Mouse (Mus musculus): ENCODE measurements at regions not wholly inside any gene's neighbourhood (a gene's known extent, or its start where the extent isn't known, plus 50 kb on each side); places are given as distances from the start of the nearest gene placed in this dataset.

GRCm38 (mm10) chr6:51119691-51120302 lies 312.7 kb upstream of the Nfe2l3 start:
- H3K9ac ChIP-seq = no peak overlapping the region
- WGBS = 59% methylated on average over 12 of the region's 12 CpGs
- H3K4me3 ChIP-seq = no peak overlapping the region
- H3K27ac ChIP-seq = no peak overlapping the region
- peaks cover 4% of the 10 kb centered on the region; the same call in 1 of the 2 replicates for H3K4me1 ChIP-seq (replicated peaks)
- no peak for ATAC-seq (replicated peaks; ENCODE audit: insufficient number of reproducible peaks, insufficient read depth, low FRiP score, low read depth)
- no peak overlapping the region for H3K4me2 ChIP-seq
- H3K36me3 ChIP-seq = no peaks in the 10 kb centered on the region
- H3K27me3 ChIP-seq = no peaks in the 10 kb centered on the region
- no peaks in the 10 kb centered on the region for H3K9me3 ChIP-seq (replicated peaks)

GRCm38 (mm10) chr6:51122941-51123340 lies 309.5 kb upstream of the Nfe2l3 start:
- ATAC-seq (replicated peaks; ENCODE audit: insufficient number of reproducible peaks, insufficient read depth, low FRiP score, low read depth) = no peak
- Histone ChIP-seq H3K36me3 (no peaks in the 10 kb centered on the region), H3K9ac (no peak overlapping the region), H3K9me3 (replicated peaks) (no peaks in the 10 kb centered on the region), H3K27ac (no peak overlapping the region), H3K4me3 (no peak overlapping the region), H3K4me1 (replicated peaks) (peaks cover 4% of the 10 kb centered on the region; the same call in 1 of the 2 replicates), H3K27me3 (no peaks in the 10 kb centered on the region), H3K4me2 (no peak overlapping the region)
- 29% methylated on average over 5 of the region's 5 CpGs for WGBS

- H3K4me1 ChIP-seq (replicated peaks) = no peaks in the 10 kb centered on the region
- no peak overlapping the region for H3K4me3 ChIP-seq
- ATAC-seq (replicated peaks; ENCODE audit: insufficient number of reproducible peaks, insufficient read depth, low FRiP score, low read depth) = no peak
- 75% methylated on average over 6 of the region's 6 CpGs for WGBS
- H3K4me2 ChIP-seq = no peak overlapping the region
- H3K27ac ChIP-seq = no peak overlapping the region
- no peaks in the 10 kb centered on the region for H3K27me3 ChIP-seq
- no peaks in the 10 kb centered on the region for H3K36me3 ChIP-seq
- H3K9ac ChIP-seq = no peak overlapping the region
- no peaks in the 10 kb centered on the region for H3K9me3 ChIP-seq (replicated peaks)
Observed at GRCm38 (mm10) chr6:51127851-51128250, 304.6 kb upstream of the Nfe2l3 start.

GRCm38 (mm10) chr6:51129096-51129495 lies 303.4 kb upstream of the Nfe2l3 start:
- Histone ChIP-seq H3K9me3 (replicated peaks) (no peaks in the 10 kb centered on the region), H3K27me3 (no peaks in the 10 kb centered on the region), H3K4me1 (replicated peaks) (no peaks in the 10 kb centered on the region), H3K4me3 (peak overlapping the region; percentile 26; the same call in 1 of the 2 replicates), H3K4me2 (peak overlapping the region; percentile 35), H3K36me3 (no peaks in the 10 kb centered on the region), H3K9ac (no peak overlapping the region), H3K27ac (no peak overlapping the region)
- WGBS = 92% methylated on average over 13 of the region's 13 CpGs
- ATAC-seq (replicated peaks; ENCODE audit: insufficient number of reproducible peaks, insufficient read depth, low FRiP score, low read depth) = no peak

- Histone ChIP-seq H3K36me3 (no peaks in the 10 kb centered on the region), H3K4me1 (replicated peaks) (no peaks in the 10 kb centered on the region), H3K4me2 (peak overlapping the region; percentile 35), H3K4me3 (peak overlapping the region; percentile 26), H3K9me3 (replicated peaks) (no peaks in the 10 kb centered on the region), H3K27ac (no peak overlapping the region), H3K9ac (no peak overlapping the region), H3K27me3 (no peaks in the 10 kb centered on the region)
- 61% methylated on average over 14 of the region's 14 CpGs for WGBS
- no peak for ATAC-seq (replicated peaks; ENCODE audit: insufficient number of reproducible peaks, insufficient read depth, low FRiP score, low read depth)
Observed at GRCm38 (mm10) chr6:51129591-51129990, 302.9 kb upstream of the Nfe2l3 start.

- 28% methylated on average over 11 of the region's 11 CpGs for WGBS
- Histone ChIP-seq H3K9ac (no peak overlapping the region), H3K4me2 (peak overlapping the region; percentile 45), H3K36me3 (no peaks in the 10 kb centered on the region), H3K27ac (no peak overlapping the region), H3K4me1 (replicated peaks) (peaks cover 4% of the 10 kb centered on the region), H3K9me3 (replicated peaks) (no peaks in the 10 kb centered on the region), H3K27me3 (no peaks in the 10 kb centered on the region), H3K4me3 (0 out of 2 replicates have a peak overlapping the region, but pooled peaks have one; percentile 7)
- no peak for ATAC-seq (replicated peaks; ENCODE audit: insufficient number of reproducible peaks, insufficient read depth, low FRiP score, low read depth)
Observed at GRCm38 (mm10) chr6:51144762-51145161, 287.7 kb upstream of the Nfe2l3 start.

- no peak overlapping the region for H3K4me3 ChIP-seq
- H3K9me3 ChIP-seq (replicated peaks) = no peaks in the 10 kb centered on the region
- H3K27me3 ChIP-seq = no peaks in the 10 kb centered on the region
- ATAC-seq (replicated peaks; ENCODE audit: insufficient number of reproducible peaks, insufficient read depth, low FRiP score, low read depth) = no peak
- no peak overlapping the region for H3K27ac ChIP-seq
- no peaks in the 10 kb centered on the region for H3K36me3 ChIP-seq
- 78% methylated on average over 4 of the region's 4 CpGs for WGBS
- H3K4me1 ChIP-seq (replicated peaks) = peaks cover 4% of the 10 kb centered on the region
- no peak overlapping the region for H3K9ac ChIP-seq
- H3K4me2 ChIP-seq = no peak overlapping the region
Observed at GRCm38 (mm10) chr6:51145863-51146262, 286.6 kb upstream of the Nfe2l3 start.

- no peak for ATAC-seq (replicated peaks; ENCODE audit: insufficient number of reproducible peaks, insufficient read depth, low FRiP score, low read depth)
- Histone ChIP-seq H3K27me3 (no peaks in the 10 kb centered on the region), H3K27ac (no peak overlapping the region), H3K4me1 (replicated peaks) (peaks cover 4% of the 10 kb centered on the region), H3K4me2 (no peak overlapping the region), H3K36me3 (no peaks in the 10 kb centered on the region), H3K4me3 (no peak overlapping the region), H3K9ac (no peak overlapping the region), H3K9me3 (replicated peaks) (no peaks in the 10 kb centered on the region)
- 86% methylated on average over 9 of the region's 9 CpGs for WGBS
Observed at GRCm38 (mm10) chr6:51148821-51149220, 283.6 kb upstream of the Nfe2l3 start.

- no peak for ATAC-seq (replicated peaks; ENCODE audit: insufficient number of reproducible peaks, insufficient read depth, low FRiP score, low read depth)
- Histone ChIP-seq H3K36me3 (no peaks in the 10 kb centered on the region), H3K9ac (no peak overlapping the region), H3K4me3 (no peak overlapping the region), H3K27me3 (no peaks in the 10 kb centered on the region), H3K4me1 (replicated peaks) (no peaks in the 10 kb centered on the region; the same call in 1 of the 2 replicates), H3K9me3 (replicated peaks) (no peaks in the 10 kb centered on the region), H3K4me2 (no peak overlapping the region), H3K27ac (no peak overlapping the region)
- 63% methylated on average over 2 of the region's 2 CpGs for WGBS
Observed at GRCm38 (mm10) chr6:51150066-51150465, 282.4 kb upstream of the Nfe2l3 start.

DNA sequence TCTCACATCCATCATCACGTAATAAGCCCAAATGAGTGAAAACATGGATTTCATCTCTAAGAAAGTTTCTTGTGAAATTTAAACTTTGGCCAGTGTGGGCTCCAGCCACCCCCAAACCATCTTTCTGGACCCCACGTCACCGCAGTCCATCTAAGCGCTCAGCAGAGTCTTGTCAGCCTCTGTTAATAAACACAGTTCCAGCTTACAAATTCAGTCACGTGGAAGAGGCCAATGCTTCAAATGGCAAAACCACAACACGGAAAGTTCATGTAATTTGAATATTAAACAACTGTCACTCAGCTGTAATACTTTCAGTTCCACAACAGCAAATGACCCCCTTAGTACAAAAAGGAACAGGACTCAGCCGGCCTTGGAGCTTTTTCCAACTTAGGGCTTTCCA lies 282.0 kb upstream of the Nfe2l3 start:
- Histone ChIP-seq H3K9me3 (replicated peaks) (no peaks in the 10 kb centered on the region), H3K27ac (no peak overlapping the region), H3K4me3 (no peak overlapping the region), H3K27me3 (no peaks in the 10 kb centered on the region), H3K4me1 (replicated peaks) (no peaks in the 10 kb centered on the region), H3K9ac (no peak overlapping the region), H3K4me2 (no peak overlapping the region), H3K36me3 (no peaks in the 10 kb centered on the region)
- WGBS = 88% methylated on average over 7 of the region's 7 CpGs
- ATAC-seq (replicated peaks; ENCODE audit: insufficient number of reproducible peaks, insufficient read depth, low FRiP score, low read depth) = no peak

DNA sequence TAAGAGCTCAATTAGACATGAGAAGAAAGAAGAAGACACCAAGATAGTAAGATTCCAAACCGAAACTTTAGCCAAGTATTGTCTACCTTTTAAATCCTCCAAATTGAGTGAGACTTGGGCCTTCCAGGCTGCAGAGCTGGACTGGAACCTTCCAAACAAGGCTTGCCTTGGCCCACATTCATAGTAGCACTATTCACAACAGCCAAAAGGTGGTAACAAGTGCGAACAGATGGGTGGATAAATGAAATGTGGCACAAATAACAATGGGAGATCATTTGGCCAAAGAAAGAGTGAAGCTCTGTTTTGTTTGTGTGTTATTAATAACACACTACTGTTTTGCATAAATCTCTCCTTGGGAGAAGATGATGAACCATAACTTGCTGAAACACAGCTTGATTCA lies 281.6 kb upstream of the Nfe2l3 start:
- H3K36me3 ChIP-seq = no peaks in the 10 kb centered on the region
- no peak overlapping the region for H3K27ac ChIP-seq
- no peaks in the 10 kb centered on the region for H3K9me3 ChIP-seq (replicated peaks)
- H3K4me1 ChIP-seq (replicated peaks) = no peaks in the 10 kb centered on the region
- WGBS = 83% methylated on average over 2 of the region's 2 CpGs
- H3K9ac ChIP-seq = no peak overlapping the region
- ATAC-seq (replicated peaks; ENCODE audit: insufficient number of reproducible peaks, insufficient read depth, low FRiP score, low read depth) = no peak
- H3K4me3 ChIP-seq = no peak overlapping the region
- H3K27me3 ChIP-seq = no peaks in the 10 kb centered on the region
- no peak overlapping the region for H3K4me2 ChIP-seq

GRCm38 (mm10) chr6:51156836-51157370 lies 275.6 kb upstream of the Nfe2l3 start:
- peaks cover 13% of the 10 kb centered on the region for H3K4me1 ChIP-seq (replicated peaks)
- H3K9me3 ChIP-seq (replicated peaks) = no peaks in the 10 kb centered on the region
- H3K4me3 ChIP-seq = no peak overlapping the region
- WGBS = 51% methylated on average over 8 of the region's 8 CpGs
- no peaks in the 10 kb centered on the region for H3K27me3 ChIP-seq
- peak overlapping the region; percentile 43; the same call in 1 of the 2 replicates for H3K27ac ChIP-seq
- no peak overlapping the region for H3K9ac ChIP-seq
- no peaks in the 10 kb centered on the region for H3K36me3 ChIP-seq
- ATAC-seq (replicated peaks; ENCODE audit: insufficient number of reproducible peaks, insufficient read depth, low FRiP score, low read depth) = no peak
- no peak overlapping the region for H3K4me2 ChIP-seq

Data from heart, embryonic 15.5 days (tissue).